Mouse (Mus musculus): ENCODE measurements around the gene Pbx3. TPM values are rescaled to one million over a fixed set of nuclear protein-coding genes. Genes with fewer than 3 reads are reported as not detected.

Gene Pbx3
- 3.6 and 3.8 TPM in 2 replicates for polyA plus RNA-seq (2021; fragmentation: Nextera tagmentation)
- long read RNA-seq, experiment 1, transcript Pbx3-201 (9 exons, 2,587 nt): major isoform, 10 of 23 reads
- long read RNA-seq, experiment 1, partial matches to known transcripts: 2 of 23 reads
- long read RNA-seq, experiment 1, other reads (novel, unspliced or antisense): 6 of 23 reads
- long read RNA-seq, experiment 2, partial matches to known transcripts: 0 of 2 reads
- long read RNA-seq, experiment 2, other reads (novel, unspliced or antisense): 1 of 2 reads

DNA sequence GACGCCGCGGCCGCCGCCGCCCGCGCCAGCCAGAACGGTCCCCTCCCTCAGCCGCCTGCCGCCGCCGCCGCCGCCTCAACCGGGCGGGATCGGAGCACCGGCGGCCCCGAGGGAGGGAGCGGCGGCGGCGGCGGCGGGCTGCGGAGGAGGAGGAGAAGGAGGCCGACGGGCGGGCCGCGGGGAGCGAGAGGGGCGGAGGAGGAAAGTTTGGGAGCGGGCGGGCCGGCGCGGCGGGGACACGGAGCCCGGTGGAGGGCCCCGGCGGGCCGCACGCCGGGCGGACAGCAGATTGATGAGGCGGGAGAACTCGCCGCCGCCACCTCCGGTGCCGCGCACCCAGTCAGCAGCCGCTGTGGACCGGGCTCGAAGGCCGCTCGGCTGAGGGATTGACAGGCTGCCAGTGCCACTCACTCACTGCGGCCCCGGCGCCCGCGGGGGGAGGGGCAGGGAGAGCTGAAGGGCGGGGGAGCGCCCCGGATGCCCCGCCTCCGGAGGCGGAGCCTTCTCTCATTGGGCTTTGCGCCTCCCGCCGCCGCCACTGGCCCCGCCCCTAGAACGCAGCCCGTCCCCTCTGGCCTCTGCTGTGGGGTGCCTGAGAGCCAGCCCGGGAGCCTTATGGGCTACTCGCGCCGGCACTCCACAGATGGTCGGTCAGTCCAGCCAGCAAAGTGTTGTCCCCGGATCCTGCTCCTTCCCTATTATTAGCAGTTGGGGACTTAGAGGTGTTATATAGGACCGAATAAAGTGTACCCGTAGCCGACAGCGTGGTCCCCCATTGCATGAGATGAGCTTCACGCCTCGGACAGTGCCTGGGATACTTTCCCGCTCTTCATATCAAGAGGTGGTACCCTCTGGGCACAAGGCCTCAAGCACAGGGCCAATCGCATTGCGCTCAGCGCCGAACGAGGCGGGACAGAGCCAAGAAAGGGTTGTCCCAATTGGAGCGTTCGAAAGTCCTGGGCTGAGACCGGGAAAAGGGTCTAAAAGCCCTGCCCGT, at the start of gene Pbx3:
Gene Pbx3, minus strand, starts transcription at position 838 of the 997 bp plus-strand sequence.

DNA sequence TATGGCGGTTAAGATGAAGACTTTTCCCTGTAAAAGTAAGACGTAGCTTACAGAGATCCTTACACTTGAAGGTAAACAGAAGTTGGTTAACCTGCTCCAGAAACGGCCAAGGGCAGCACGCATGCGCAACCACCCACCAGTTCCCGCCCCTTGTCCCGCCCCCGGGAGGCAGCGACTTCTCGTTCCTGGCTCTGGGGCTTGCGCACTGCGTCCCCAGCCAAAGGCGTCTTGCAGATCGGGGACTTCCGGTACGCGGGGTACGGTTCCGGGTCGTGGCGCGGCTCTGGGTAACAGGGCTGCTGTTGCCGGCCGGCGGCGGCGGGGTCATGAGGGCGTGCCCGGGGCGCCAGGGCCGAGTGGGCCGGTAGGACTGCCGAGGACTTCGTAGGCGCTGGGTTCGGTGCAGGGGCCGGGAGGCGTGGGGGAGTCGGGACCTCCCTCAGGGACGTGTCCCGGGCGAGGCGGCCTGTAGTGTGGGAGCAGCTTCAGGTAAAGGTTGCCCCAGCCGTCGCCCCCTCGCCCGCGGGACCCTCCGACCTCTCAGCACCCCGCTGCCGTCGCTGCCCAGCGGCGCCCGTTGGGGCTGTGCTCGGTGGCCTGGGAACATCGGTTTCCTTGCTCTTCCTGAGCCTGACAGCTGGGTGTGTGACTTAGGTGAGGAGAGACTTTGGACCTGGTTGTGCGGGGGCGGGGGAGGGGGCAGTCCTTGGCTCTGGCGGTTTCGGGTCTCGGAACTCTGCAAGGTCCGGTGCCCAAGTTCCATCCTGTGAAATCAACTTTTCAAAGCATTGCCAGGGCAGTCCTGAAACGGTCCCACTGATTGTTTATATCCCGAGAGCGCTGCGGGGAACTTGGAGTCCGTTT, 33.9 kb upstream of the Pbx3 start, which contains the start of gene Mapkap1:
Gene Mapkap1, plus strand, starts transcription at position 171 of the 864 bp plus-strand sequence.

Other genes with a start within 250 kb of the Pbx3 start
- 27.1 and 55.3 TPM in 2 replicates for gene Mapkap1, start 33.6 kb upstream of the Pbx3 start, polyA plus RNA-seq (2021; fragmentation: Nextera tagmentation)